Mouse (Mus musculus) forebrain, embryonic 13.5 days (tissue): ENCODE data around the gene Rlbp1. TPM values are rescaled to one million over a fixed set of nuclear protein-coding genes. Genes with fewer than 3 reads are reported as not detected.

Experiments
- ATAC-seq: fragments of 200-750 bp; cut with Nextera tagmentation; 2 replicates; pipeline ENCODE4 v1.8.0; 2017
- H3K27ac ChIP-seq: fragments of 300-500 bp; sonication (generic); 2 replicates; pipeline ENCODE4 v1.5.1; 2015; ENCODE audit warnings: inconsistent platforms, mild to moderate bottlenecking, moderate library complexity
- H3K27me3 ChIP-seq: fragments of 300-500 bp; sonication (generic); 2 replicates; pipeline ENCODE4 v1.6.1; 2015; ENCODE audit warnings: mild to moderate bottlenecking, inconsistent platforms
- H3K36me3 ChIP-seq: fragments of 300-500 bp; sonication (generic); 2 replicates; pipeline ENCODE4 v1.6.1; 2015; ENCODE audit warnings: mild to moderate bottlenecking, inconsistent platforms; ENCODE audit not compliant: poor library complexity, severe bottlenecking
- H3K4me1 ChIP-seq: fragments of 300-500 bp; sonication (generic); 2 replicates; pipeline ENCODE4 v1.6.1; 2015; ENCODE audit warnings: inconsistent platforms
- H3K4me2 ChIP-seq: fragments of 300-500 bp; sonication (generic); 2 replicates; pipeline ENCODE4 v1.6.1; 2015; ENCODE audit warnings: inconsistent platforms, mild to moderate bottlenecking, moderate library complexity
- H3K4me3 ChIP-seq: fragments of 300-500 bp; sonication (generic); 2 replicates; pipeline ENCODE4 v1.5.1; 2015; ENCODE audit warnings: mild to moderate bottlenecking, inconsistent platforms
- H3K9ac ChIP-seq: fragments of 300-500 bp; sonication (generic); 2 replicates; pipeline ENCODE4 v1.6.1; 2015; ENCODE audit warnings: mild to moderate bottlenecking, inconsistent platforms
- H3K9me3 ChIP-seq: fragments of 300-500 bp; sonication (generic); replicated peaks from 2 replicates; pipeline ENCODE4 v1.6.1; 2016; ENCODE audit warnings: inconsistent platforms
- WGBS: fragments of 180-500 bp; shearing (Covaris S2); methylation state at CpG from one replicate; pipeline ENCODE4 v1.1.7; 2015; 5-methylcytosine and 5-hydroxymethylcytosine counted together
- polyA plus RNA-seq: library from polyadenylated mRNA; unstranded; fragments of >200 nt; fragmentation: Nextera tagmentation; extraction: Ambion mirVana; gene quantifications from 2 replicates; pipeline ENCODE4 v1.2.1, GENCODE M21; 2015

The Rlbp1 gene
- polyA plus RNA-seq, 1 experiment from 2014 or later: 52.8 TPM

DNA sequence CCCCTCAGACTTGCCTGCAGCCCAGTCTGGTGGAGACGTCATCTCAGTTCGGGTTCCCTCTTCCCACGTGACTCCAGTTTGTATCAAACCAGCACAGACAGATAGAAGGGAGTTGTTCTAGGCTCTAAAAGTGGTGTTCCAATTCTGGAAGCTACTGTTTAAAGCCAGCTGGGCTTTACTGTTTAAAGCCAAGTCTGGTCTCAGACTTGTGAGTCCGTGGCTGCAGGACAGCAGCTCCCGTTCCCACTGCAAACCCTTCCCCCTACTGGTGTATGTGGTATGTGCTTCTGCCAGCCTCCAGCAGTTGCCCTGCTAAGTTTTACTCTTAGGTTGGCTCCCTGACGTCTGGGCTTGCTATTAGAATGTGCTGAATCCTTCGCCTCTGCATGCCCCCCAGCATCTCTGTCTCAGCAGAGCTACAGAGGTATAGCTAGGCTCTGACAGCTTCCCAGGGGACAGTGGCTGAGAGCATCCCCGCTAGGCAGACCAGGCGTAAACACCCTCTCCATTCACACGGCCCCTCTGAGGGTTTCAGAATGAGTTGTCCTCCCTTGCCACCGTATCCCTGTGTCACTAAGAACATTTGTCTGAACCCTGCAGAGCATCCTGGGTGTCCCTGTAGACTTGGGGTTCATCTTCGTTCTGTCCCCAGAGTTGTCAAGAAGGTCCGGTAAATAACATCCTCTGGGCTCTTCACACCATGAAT, 39.6 kb downstream of the Rlbp1 start:
- H3K9me3 ChIP-seq: no peaks in the 10 kb centered on the region
- WGBS: 78% methylated on average over 13 of the region's 13 CpGs

DNA sequence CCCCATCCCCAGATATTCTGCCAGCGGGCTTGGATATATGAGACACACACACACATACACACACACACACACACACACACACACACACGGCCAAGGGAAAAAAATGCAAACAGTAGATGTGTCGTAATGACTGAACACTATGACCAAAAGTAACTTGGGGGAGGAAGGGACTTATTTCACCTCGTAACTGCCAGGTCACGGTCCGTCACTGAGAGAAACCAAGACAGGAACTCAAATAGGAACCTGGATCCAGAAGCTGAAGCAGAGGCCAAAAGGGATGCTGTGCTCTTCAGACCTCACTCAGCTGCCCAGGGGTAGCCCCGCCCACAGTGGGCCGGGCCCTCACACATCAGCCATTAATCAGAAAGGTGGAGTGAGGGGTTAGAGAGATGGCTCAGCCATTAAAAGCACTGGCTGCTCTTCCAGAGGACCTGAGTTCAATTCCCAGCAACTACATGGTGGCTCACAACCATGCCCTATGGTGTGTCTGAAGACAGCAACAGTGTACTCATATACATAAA, 40.2 kb downstream of the Rlbp1 start:
- no peaks in the 10 kb centered on the region for H3K4me1 ChIP-seq
- no peaks in the 10 kb centered on the region for H3K9me3 ChIP-seq
- ATAC-seq: no peak
- no peak overlapping the region for H3K4me3 ChIP-seq
- WGBS: 82% methylated on average over 8 of the region's 8 CpGs
- H3K36me3 ChIP-seq: peaks cover 66% of the 10 kb centered on the region
- no peak overlapping the region for H3K9ac ChIP-seq
- no peaks in the 10 kb centered on the region for H3K27me3 ChIP-seq
- no peak overlapping the region for H3K27ac ChIP-seq
- no peak overlapping the region for H3K4me2 ChIP-seq

More for the DNA sequence above, 39.6 kb downstream of the Rlbp1 start:
- Histone ChIP-seq H3K27me3 (no peaks in the 10 kb centered on the region), H3K4me2 (no peak overlapping the region), H3K4me1 (no peaks in the 10 kb centered on the region), H3K9ac (no peak overlapping the region), H3K36me3 (peaks cover 71% of the 10 kb centered on the region), H3K27ac (no peak overlapping the region), H3K4me3 (no peak overlapping the region)
- ATAC-seq: no peak

DNA sequence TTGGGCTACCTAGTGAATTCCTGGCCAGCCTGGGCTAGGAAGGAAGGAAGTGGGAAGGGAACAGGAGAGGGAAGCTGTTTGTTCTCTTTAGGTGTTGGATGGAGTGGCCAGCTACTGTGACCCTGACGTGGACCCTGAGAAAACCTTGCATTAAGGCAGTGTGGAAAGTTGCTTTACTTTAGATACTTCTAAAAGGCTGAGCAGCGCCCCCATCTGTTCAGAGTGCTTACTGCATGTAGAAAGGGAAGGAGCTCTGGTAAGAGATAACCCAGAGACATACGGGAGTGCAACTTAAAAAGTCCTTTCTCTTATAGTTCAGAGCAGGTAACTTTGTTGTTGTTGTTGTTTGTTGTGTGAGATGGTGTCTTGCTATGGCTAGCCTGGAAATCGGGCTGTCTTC, 40.9 kb downstream of the Rlbp1 start:
- no peak overlapping the region for H3K4me2 ChIP-seq
- no peaks in the 10 kb centered on the region for H3K9me3 ChIP-seq
- no peak overlapping the region for H3K4me3 ChIP-seq
- no peak overlapping the region for H3K9ac ChIP-seq
- H3K27me3 ChIP-seq: no peaks in the 10 kb centered on the region
- no peaks in the 10 kb centered on the region for H3K4me1 ChIP-seq
- WGBS: 58% methylated on average over 4 of the region's 4 CpGs
- H3K27ac ChIP-seq: no peak overlapping the region
- H3K36me3 ChIP-seq: peaks cover 59% of the 10 kb centered on the region
- ATAC-seq: no peak

DNA sequence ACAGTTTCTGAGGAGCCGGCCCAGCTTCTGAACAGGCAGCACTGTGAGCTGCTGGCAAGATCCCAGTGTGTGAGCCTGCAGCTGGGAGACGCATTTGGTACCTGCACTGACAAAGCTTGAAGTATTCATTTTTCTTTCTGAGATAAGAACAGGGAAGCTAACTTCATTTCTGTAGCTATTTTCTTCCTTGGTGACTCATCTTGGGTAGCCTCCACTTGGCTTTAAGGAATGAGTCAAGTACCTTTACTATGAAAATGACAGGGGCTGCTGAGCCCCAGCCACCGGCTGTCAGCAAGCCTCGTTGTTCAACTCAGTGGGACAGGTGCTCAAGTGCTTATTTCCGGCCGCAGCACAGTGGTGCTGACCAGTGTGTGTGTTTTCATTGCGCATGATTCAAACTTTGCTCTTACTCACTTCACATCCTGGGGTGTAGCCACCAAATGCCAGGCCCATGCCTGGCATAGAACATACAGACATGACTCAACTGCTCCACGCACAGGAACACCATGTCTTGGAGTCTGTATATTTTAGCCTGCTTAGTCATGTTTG, 50.4 kb downstream of the Rlbp1 start:
- Histone ChIP-seq H3K9ac (no peak overlapping the region), H3K4me3 (no peak overlapping the region), H3K9me3 (no peaks in the 10 kb centered on the region), H3K4me1 (no peaks in the 10 kb centered on the region), H3K27me3 (no peaks in the 10 kb centered on the region), H3K36me3 (peaks cover 20% of the 10 kb centered on the region), H3K27ac (no peak overlapping the region), H3K4me2 (no peak overlapping the region)
- 95% methylated on average over 8 of the region's 8 CpGs for WGBS
- ATAC-seq: no peak

DNA sequence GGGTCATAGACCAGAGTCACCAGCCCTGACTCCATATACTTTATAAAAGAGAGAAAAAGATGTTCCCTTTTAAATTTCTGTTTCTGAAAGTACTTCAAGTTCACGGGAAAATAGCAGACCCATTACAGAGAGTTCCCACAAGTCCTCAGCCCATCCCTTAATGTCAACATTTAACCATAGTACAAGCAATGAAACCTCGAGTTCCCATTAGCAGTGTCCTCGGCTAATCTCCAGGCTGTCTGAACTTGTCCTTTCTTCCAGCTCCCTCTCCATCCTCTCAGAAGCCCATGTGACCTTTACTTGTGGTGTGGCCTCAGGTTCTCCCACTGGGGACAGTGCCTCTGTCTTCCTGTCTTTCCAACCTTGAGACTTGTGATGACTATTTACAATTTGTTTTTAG, 53.4 kb downstream of the Rlbp1 start:
- H3K9ac ChIP-seq: no peak overlapping the region
- H3K4me1 ChIP-seq: peaks cover 9% of the 10 kb centered on the region
- ATAC-seq: no peak
- H3K27me3 ChIP-seq: no peaks in the 10 kb centered on the region
- H3K27ac ChIP-seq: no peak overlapping the region
- peaks cover 38% of the 10 kb centered on the region for H3K36me3 ChIP-seq
- no peak overlapping the region for H3K4me2 ChIP-seq
- H3K4me3 ChIP-seq: no peak overlapping the region
- no peaks in the 10 kb centered on the region for H3K9me3 ChIP-seq
- WGBS: 80% methylated on average over 3 of the region's 3 CpGs

DNA sequence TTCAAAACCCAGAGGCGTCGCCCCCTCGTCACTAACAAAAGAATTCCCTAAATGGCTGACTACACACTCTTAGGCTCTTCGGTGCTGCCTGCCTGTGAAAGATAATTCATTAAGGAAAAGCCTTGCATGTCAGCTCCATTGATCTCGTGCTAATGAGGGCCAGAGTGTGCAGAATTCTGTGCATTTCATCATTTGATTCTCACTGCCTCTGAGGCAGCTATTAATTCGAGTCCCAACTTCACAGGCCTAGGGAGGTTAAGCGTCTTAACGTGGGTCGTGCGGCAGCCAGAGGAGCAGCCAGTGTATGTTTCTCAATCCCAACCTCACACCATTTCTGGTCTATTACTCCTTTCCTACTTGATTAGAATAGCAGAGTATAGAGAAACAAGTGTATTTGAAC, 55.7 kb downstream of the Rlbp1 start:
- Histone ChIP-seq H3K9ac (no peak overlapping the region), H3K4me3 (no peak overlapping the region), H3K27ac (no peak overlapping the region), H3K4me1 (peaks cover 9% of the 10 kb centered on the region), H3K36me3 (peaks cover 50% of the 10 kb centered on the region), H3K9me3 (no peaks in the 10 kb centered on the region), H3K27me3 (no peaks in the 10 kb centered on the region), H3K4me2 (no peak overlapping the region)
- 12% methylated on average over 10 of the region's 10 CpGs for WGBS
- ATAC-seq: no peak

DNA sequence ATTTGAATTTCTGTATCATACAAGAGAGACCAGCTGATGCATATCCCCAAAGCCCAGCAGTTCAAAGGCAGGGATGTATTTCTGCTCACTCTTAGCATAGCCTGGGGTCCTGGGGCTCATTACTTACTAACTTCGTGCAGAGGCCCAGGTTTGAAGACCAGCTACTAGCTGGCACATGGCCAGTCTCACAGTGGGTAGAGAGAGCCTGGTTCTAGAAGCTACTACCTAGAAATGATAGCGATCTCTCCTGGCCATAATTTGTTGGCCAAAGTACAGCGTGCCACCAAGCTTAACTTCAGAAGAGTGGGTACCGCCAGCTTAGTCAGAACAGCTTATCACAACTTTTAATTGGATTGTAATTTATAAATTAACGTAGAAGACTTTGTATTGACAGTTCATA, 58.1 kb downstream of the Rlbp1 start:
- Histone ChIP-seq H3K4me2 (no peak overlapping the region), H3K27me3 (no peaks in the 10 kb centered on the region), H3K9me3 (no peaks in the 10 kb centered on the region), H3K9ac (no peak overlapping the region), H3K27ac (no peak overlapping the region), H3K4me3 (no peak overlapping the region), H3K4me1 (peaks cover 16% of the 10 kb centered on the region), H3K36me3 (peaks cover 64% of the 10 kb centered on the region)
- WGBS: 92% methylated on average over 5 of the region's 5 CpGs
- no peak for ATAC-seq

Other genes starting within 250 kb of the Rlbp1 start
- gene Mfge8, start 238.0 kb downstream of the Rlbp1 start, polyA plus RNA-seq: 80.3 and 85.9 TPM in 2 replicates
- gene Abhd2, start 113.8 kb downstream of the Rlbp1 start, polyA plus RNA-seq: 16.9 and 17.3 TPM in 2 replicates
- 10.3 and 11.4 TPM in 2 replicates for gene Fanci, start 4.9 kb upstream of the Rlbp1 start, polyA plus RNA-seq
- 29.7 and 30.4 TPM in 2 replicates for gene Polg, start 79.3 kb upstream of the Rlbp1 start, polyA plus RNA-seq
- 6.2 and 7.5 TPM in 2 replicates for gene Rhcg, start 230.6 kb upstream of the Rlbp1 start, polyA plus RNA-seq